ENCODE assay signal across 21 mouse cellular contexts in genomic region chr11:74627481-74627880, GRCm38 (mm10). TPM values are rescaled to one million over a fixed set of nuclear protein-coding genes. Genes with fewer than 3 reads are reported as not detected.
DNase-seq lines count a peak whose midpoint lies in the region; TF ChIP-seq lines count a peak whose summit lies in the region.
"Had no signal": no experiment of that assay in that cellular context is flagged by ENCODE, and none has a peak within 500 bp of the region (broad histone marks: within the 10 kb centered on the region; RNA-seq: fewer than 3 reads in every experiment).

No protein-coding gene starts in this region.

- H3K27me3 ChIP-seq in ES-Bruce4 (ENCODE audit: control insufficient read depth, insufficient read depth, low read length, poor library complexity, severe bottlenecking): no peaks in the 10 kb centered on the region
- H3K27me3 ChIP-seq: embryonic facial prominence, embryonic 15.5 days had no signal

- H3K36me3 ChIP-seq in ES-Bruce4 (ENCODE audit: control insufficient read depth, insufficient read depth, low read length, poor library complexity, severe bottlenecking): 0 out of 2 replicates have a peak, but pooled peaks cover 5% of the 10 kb centered on the region
- H3K36me3 ChIP-seq: embryonic facial prominence, embryonic 13.5 days; embryonic facial prominence, embryonic 15.5 days; forebrain, embryonic 10.5 days; forebrain, embryonic 12.5 days had no signal

- H3K4me1 ChIP-seq in ES-Bruce4 (ENCODE audit: control insufficient read depth, insufficient read depth, low read length): no peaks in the 10 kb centered on the region
- H3K4me1 ChIP-seq: embryonic facial prominence, embryonic 13.5 days; embryonic facial prominence, embryonic 15.5 days; forebrain, embryonic 10.5 days had no signal

- H3K4me3 ChIP-seq in ES-Bruce4 (ENCODE audit: low read depth, low read length): no peak overlapping the region
- H3K4me3 ChIP-seq: embryonic facial prominence, embryonic 13.5 days; embryonic facial prominence, embryonic 15.5 days; erythroblast, embryonic 14.5 days; forebrain, embryonic 10.5 days; forebrain, embryonic 12.5 days had no signal

- no peak for TF ChIP-seq POLR2A in ES-Bruce4 (IDR thresholded peaks at IDR 0.05; ENCODE audit: insufficient read depth, low read length)

- DNase-seq in ES-CJ7 (ENCODE audit: low read depth, low spot score): peak; percentile 62
- peak; percentile 35 for DNase-seq in ZHBTc4 (ENCODE audit: low read depth, low spot score)
- no peak for DNase-seq in layer of hippocampus, postnatal 25 days (ENCODE audit: extremely low spot score in 1 of 2, low spot score in 1 of 2)
- no peak for DNase-seq in spleen, postnatal 4 days (ENCODE audit: low spot score in 2 of 2)
- DNase-seq: adrenal gland, adult 2 months; adrenal gland, postnatal 10 days; adrenal gland, postnatal 25 days; cerebellum, adult 11 months; cerebellum, adult 18-20 months; cerebellum, adult 8-10 months; cerebellum, adult 9-11 months; cerebellum, postnatal 14 days; cerebellum, postnatal 36 days; embryo, embryonic 11 days had no signal

- H3K27ac ChIP-seq in ES-Bruce4 (ENCODE audit: insufficient read depth, low read length): peak overlapping the region; percentile 18
- H3K27ac ChIP-seq: embryonic facial prominence, embryonic 13.5 days; embryonic facial prominence, embryonic 15.5 days; forebrain, embryonic 10.5 days; forebrain, embryonic 12.5 days had no signal

- no peak for TF ChIP-seq EP300 in ES-Bruce4 (IDR thresholded peaks at IDR 0.05; ENCODE audit: insufficient read depth, low read depth, low read length)

- no peak overlapping the region for H3K9ac ChIP-seq in ES-Bruce4 (ENCODE audit: low read depth, poor library complexity, severe bottlenecking)
- H3K9ac ChIP-seq: embryonic facial prominence, embryonic 13.5 days; embryonic facial prominence, embryonic 15.5 days; forebrain, embryonic 12.5 days had no signal

- H3K9me3 ChIP-seq in ES-Bruce4 (replicated peaks; ENCODE audit: control insufficient read depth, insufficient read depth, low read length, poor library complexity, severe bottlenecking): no peaks in the 10 kb centered on the region
- H3K9me3 ChIP-seq: embryonic facial prominence, embryonic 13.5 days; embryonic facial prominence, embryonic 15.5 days; forebrain, embryonic 10.5 days; forebrain, embryonic 12.5 days had no signal

- no peak for TF ChIP-seq CTCF in ES-Bruce4 (IDR thresholded peaks at IDR 0.05; ENCODE audit: low read depth, low read length)

RNA-seq across cellular contexts. Expression of gene Ccdc92b, which starts 8.1 kb away (rescaled TPM):
- polyA plus RNA-seq in ES-Bruce4 (2011; ENCODE audit: insufficient read depth, insufficient read length, low read depth, missing spikeins): 4.8 and 5.3 TPM in 2 replicates
- total RNA-seq in layer of hippocampus, postnatal 25 days (2021): 10 to 100 TPM; 21.9 to 22.6 TPM
- total RNA-seq: common myeloid progenitor, adult 5-6 weeks had no signal

RNA-seq across cellular contexts. Expression of gene Rap1gap2, which starts 16.8 kb away (rescaled TPM):
- polyA plus RNA-seq in ES-Bruce4 (2011; ENCODE audit: insufficient read depth, insufficient read length, low read depth, missing spikeins): 4.0 and 5.7 TPM in 2 replicates
- total RNA-seq in layer of hippocampus, postnatal 25 days (2021): 100 to 1,000 TPM; 139 to 144 TPM

RNA-seq across cellular contexts. Expression of gene Cluh, which starts 21.8 kb away (rescaled TPM):
- 33.3 and 33.4 TPM in 2 replicates for polyA plus RNA-seq in ES-Bruce4 (2011; ENCODE audit: insufficient read depth, insufficient read length, low read depth, missing spikeins)
- total RNA-seq in layer of hippocampus, postnatal 25 days (2021): 10 to 100 TPM; 68.2 to 77.3 TPM

Comparison
In these comparisons a context has a peak if more than half of its experiments do, and no peak if none do; other contexts are left out.
1. DNase-seq: peak in ES-CJ7 (single experiment) and ZHBTc4 (single experiment); none in layer of hippocampus, postnatal 25 days (0 of 2) and spleen, postnatal 4 days (0 of 2).